Mouse (Mus musculus): ENCODE data around the gene Gprin2.

- TF ChIP-seq CTCF (IDR thresholded peaks at IDR 0.05; ENCODE audit: borderline replicate concordance, control insufficient read depth, extremely low read depth, insufficient read depth, low read length, poor library complexity) (no peak), POLR2A (IDR thresholded peaks at IDR 0.05; ENCODE audit: control insufficient read depth, extremely low read depth, insufficient read depth, low read length, poor library complexity) (no peak)
Measured at GRCm38 (mm10) chr14:34240676-34241075, 39.2 kb upstream of the Gprin2 start.

Data from thymus, adult 2 months (tissue).